Mouse (Mus musculus) macrophage (primary cell): ENCODE measurements around the gene Trat1. TPM values are rescaled to one million over a fixed set of nuclear protein-coding genes. Genes with fewer than 3 reads are reported as not detected.

Source experiments
- H3K27ac ChIP-seq: fragments of 350-480 bp; formaldehyde crosslinking; 2 replicates; pipeline ENCODE4 v1.9.0; 2021
- H3K36me3 ChIP-seq: fragments of 350-480 bp; formaldehyde crosslinking; 2 replicates; pipeline ENCODE4 v1.9.0; 2021; ENCODE audit errors: inconsistent target
- H3K4me3 ChIP-seq: fragments of 350-480 bp; formaldehyde crosslinking; 2 replicates; pipeline ENCODE4 v1.9.0; 2021; ENCODE audit errors: inconsistent target
- H3K79me2 ChIP-seq: fragments of 350-480 bp; formaldehyde crosslinking; 2 replicates; pipeline ENCODE4 v1.9.0; 2021; ENCODE audit errors: inconsistent target
- WGBS: methylation state at CpG from one replicate; pipeline ENCODE4 v1.1.7; 2026; ENCODE audit warnings: inconsistent platforms; ENCODE audit not compliant: missing documents; 5-methylcytosine and 5-hydroxymethylcytosine counted together
- polyA plus RNA-seq: library from polyadenylated mRNA; stranded (reverse); fragments of 250-400 nt; gene quantifications from 3 replicates; pipeline ENCODE4 v1.2.4, GENCODE M21; 2018; ENCODE audit warnings: inconsistent platforms
- total RNA-seq, 78 experiments: library from RNA; depleted of rRNA; stranded (reverse); fragments of 250-400 nt; gene quantifications; 1 replicate in 9 of 78; 2 replicates in 24 of 78; 3 replicates in 43 of 78; 4 replicates in 2 of 78; pipeline ENCODE4 v1.2.4; 2018; ENCODE audit warnings: inconsistent platforms in 56 of 78

The Trat1 gene
- total RNA-seq (2018; cell fraction: chromatin; rRNA removed): under 1 TPM in 3 of 26 experiments, not detected in 23; 0.17 to 0.26 (median 0.20) TPM
- not detected for total RNA-seq (2018; cell fraction: cytosol; rRNA removed)
- not detected for total RNA-seq (2018; cell fraction: nucleus; rRNA removed)
- not detected in 3 replicates for polyA plus RNA-seq

GRCm38 (mm10) chr16:48771971-48772445 lies at the start of gene Trat1:
Trat1 (minus strand) TSS chr16:48772021.
- no peaks in the 10 kb centered on the region for H3K79me2 ChIP-seq
- H3K4me3 ChIP-seq: no peak within 1 kb of the TSS
- 69% methylated on average over 3 of the region's 3 CpGs for WGBS
- no peaks in the 10 kb centered on the region for H3K36me3 ChIP-seq
- no peak within 1 kb of the TSS for H3K27ac ChIP-seq

- no peak overlapping the region for H3K27ac ChIP-seq
- no peak overlapping the region for H3K4me3 ChIP-seq
- H3K79me2 ChIP-seq: no peaks in the 10 kb centered on the region
- H3K36me3 ChIP-seq: no peaks in the 10 kb centered on the region
- 33% methylated on average over 6 of the region's 6 CpGs for WGBS
Measured at GRCm38 (mm10) chr16:48818524-48818923, 46.7 kb upstream of the Trat1 start.

DNA sequence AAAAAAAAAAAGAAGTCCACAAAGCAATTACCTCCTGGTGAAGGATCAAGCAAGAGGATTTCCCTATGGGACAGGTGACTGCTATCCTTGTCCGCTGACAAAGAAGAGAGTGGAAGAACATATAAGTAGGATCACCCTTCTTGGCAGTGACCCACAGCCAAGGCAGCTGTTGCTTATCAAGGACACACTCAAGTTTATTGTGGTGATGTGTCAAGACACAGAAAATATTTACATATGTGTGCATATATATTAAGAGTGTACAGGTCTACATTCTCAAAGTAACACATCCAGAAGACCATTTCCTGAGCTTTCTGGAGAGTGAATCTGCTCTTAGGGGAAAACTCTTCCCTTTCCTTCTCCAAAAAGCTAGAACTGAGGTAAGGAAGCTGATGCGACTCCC lies 44.9 kb upstream of the Trat1 start, which contains the start of gene Retnlb:
TSS of gene Retnlb (plus strand) at position 162 of the 400 bp plus-strand sequence.
- no peak within 1 kb of the TSS for H3K4me3 ChIP-seq
- H3K36me3 ChIP-seq: no peaks in the 10 kb centered on the region
- WGBS: 95% methylated on average over 2 of the region's 2 CpGs
- H3K79me2 ChIP-seq: no peaks in the 10 kb centered on the region
- no peak within 1 kb of the TSS for H3K27ac ChIP-seq

- no peak overlapping the region for H3K27ac ChIP-seq
- WGBS: 29% methylated on average over 6 of the region's 7 CpGs
- H3K4me3 ChIP-seq: no peak overlapping the region
- H3K79me2 ChIP-seq: no peaks in the 10 kb centered on the region
- H3K36me3 ChIP-seq: no peaks in the 10 kb centered on the region
Measured at GRCm38 (mm10) chr16:48811881-48812436, 40.1 kb upstream of the Trat1 start.

DNA sequence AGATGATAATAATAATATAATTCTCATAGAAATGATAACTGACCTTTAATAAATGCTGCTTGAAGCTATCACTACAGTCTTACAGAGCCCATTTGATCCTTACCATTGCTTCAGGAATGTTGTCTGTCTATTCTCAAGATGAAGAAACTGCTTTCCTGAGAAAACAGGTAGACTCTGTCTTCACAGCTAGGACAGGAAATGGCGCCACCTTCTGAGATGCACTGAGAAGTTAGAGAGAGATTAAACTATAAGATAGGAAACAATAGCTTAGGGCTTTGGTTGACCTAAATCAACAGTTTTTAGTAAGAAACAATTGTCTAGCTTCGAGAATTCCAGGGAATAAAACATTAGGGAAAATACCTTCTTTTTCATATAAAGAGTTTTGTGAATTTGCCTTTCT lies 37.6 kb upstream of the Trat1 start:
- 65% methylated on average over 2 of the region's 2 CpGs for WGBS
- no peak overlapping the region for H3K4me3 ChIP-seq

DNA sequence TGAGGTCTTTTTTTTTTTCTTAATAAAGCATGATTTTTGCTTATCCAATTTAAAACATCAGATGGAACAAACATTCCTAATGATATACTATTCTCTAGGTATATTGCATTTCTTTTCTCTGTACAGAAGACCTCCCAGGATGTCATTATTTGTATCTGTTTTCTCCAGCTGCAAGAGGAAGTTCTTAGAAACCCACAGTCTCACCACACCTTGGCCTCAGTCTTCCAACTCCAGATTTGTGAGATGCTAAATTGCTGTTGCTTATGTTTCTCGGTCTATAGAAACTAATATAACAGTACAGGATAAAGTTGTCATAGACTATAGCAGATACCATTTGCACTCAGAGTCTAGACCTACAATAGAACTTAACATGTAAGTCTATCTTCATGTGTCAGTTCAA lies 34.7 kb upstream of the Trat1 start:
- Histone ChIP-seq H3K79me2 (no peaks in the 10 kb centered on the region), H3K27ac (no peak overlapping the region), H3K4me3 (no peak overlapping the region), H3K36me3 (no peaks in the 10 kb centered on the region)
- 0% methylated on average over 1 of the region's 1 CpGs for WGBS

More for the DNA sequence above, 37.6 kb upstream of the Trat1 start:
- H3K36me3 ChIP-seq: no peaks in the 10 kb centered on the region
- H3K79me2 ChIP-seq: no peaks in the 10 kb centered on the region
- no peak overlapping the region for H3K27ac ChIP-seq

- 86% methylated on average over 1 of the region's 1 CpGs for WGBS
- Histone ChIP-seq H3K79me2 (no peaks in the 10 kb centered on the region), H3K27ac (no peak overlapping the region), H3K4me3 (no peak overlapping the region), H3K36me3 (no peaks in the 10 kb centered on the region)
Measured at GRCm38 (mm10) chr16:48805412-48805811, 33.6 kb upstream of the Trat1 start.

DNA sequence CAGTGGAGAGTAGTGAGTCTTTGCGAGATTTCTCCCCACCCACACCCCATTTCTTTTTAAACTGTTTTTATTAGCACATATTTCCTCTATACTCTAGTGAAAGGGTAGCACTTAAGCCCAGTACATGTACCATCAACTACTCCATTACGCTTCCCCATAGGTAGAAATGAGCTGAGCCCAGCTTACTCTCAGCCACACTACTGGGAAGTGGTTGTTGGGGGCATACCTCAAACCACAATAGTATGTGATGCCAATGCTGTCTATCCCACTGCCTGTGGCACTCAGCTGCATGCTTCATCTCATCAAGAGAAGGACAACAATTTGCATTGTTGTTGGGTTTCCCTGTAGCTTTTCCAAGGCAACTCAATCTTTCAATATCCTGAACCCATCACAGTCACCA lies 29.1 kb upstream of the Trat1 start:
- no peak overlapping the region for H3K27ac ChIP-seq

DNA sequence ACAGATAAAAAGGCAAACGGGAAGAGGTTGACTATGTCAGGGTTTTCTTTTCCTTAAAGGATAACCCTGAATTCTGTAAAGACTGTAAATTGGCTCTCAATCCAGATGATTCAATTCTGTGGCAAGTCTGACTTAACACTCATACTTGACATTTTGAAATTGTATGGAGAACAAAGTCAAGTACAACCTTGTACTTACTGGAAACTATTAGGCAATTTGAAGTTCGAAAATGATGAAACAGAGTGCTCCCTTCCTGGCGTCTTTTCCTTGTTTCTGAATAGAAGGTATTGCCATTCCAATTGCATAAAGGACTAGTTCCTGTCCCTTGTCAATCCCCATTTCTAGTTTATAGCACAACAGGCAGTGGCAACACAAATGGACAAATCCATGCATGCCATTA lies 27.6 kb upstream of the Trat1 start:
- no peak overlapping the region for H3K27ac ChIP-seq
- H3K36me3 ChIP-seq: no peaks in the 10 kb centered on the region
- H3K79me2 ChIP-seq: no peaks in the 10 kb centered on the region
- WGBS: 55% methylated on average over 3 of the region's 3 CpGs
- no peak overlapping the region for H3K4me3 ChIP-seq

More for the DNA sequence above, 29.1 kb upstream of the Trat1 start:
- WGBS: 47% methylated on average over 2 of the region's 2 CpGs
- Histone ChIP-seq H3K4me3 (no peak overlapping the region), H3K79me2 (no peaks in the 10 kb centered on the region), H3K36me3 (no peaks in the 10 kb centered on the region)

DNA sequence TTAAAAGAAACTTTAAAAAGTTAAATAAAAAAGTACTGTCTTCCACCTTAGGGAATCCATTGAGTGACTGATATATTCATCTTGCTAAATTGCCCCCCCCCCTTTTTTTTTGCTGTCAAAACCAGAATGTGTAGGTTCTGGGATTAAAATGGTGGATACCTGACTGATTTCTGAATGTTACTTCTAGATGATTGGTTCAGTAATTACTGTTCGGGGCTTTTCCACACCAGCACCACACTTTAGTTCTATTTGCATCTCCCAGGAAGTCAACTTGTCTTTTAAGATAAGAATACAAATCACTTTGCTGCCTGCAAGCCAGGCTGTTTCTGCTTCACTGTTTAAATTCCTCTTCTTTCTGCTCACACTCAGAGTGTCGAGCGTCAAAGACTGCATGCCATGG lies 26.5 kb upstream of the Trat1 start:
- Histone ChIP-seq H3K4me3 (no peak overlapping the region), H3K79me2 (no peaks in the 10 kb centered on the region), H3K27ac (no peak overlapping the region), H3K36me3 (no peaks in the 10 kb centered on the region)
- 59% methylated on average over 3 of the region's 3 CpGs for WGBS

DNA sequence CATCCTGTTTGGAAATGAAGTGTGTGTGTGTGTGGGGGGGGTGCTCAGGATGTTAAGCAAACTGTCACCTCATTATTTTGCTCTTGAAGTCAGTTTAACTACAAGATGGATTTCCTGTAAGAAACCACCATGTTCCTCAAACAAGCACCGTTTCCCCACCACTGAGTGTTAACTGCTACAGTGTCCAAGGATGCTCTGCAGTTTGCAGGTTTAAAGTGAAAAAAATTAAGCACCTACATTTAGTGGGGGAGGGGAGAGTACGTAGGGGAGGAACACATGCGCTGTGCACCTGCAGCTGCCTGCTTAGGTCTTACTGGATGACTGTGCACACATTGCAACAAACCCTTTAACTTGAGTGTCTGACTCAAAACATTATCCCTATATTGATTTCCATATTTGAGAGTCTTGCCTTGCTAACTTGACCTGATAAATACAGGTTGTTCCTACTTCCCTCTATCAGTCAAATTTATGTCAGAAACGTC lies 16.9 kb upstream of the Trat1 start:
- WGBS: 9% methylated on average over 4 of the region's 4 CpGs
- H3K27ac ChIP-seq: no peak overlapping the region

DNA sequence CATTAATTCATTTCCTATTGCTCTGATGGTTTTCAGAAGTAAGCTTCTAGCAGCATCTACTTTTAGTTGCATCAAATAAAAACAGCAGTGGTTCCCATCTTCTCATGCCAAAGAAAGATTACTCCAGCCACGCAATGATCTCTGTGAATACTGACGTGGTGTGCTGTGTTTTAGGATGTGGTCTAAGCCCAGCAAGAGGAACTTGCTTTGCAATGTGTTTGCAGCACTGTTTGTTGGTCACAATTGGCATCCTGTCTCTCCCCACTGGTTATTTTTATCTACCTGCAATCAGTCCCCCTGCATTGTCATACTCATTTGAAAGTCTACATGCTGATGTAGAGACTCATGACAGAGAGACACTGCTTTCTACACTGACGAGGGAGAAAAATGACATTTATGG lies 14.4 kb upstream of the Trat1 start:
- Histone ChIP-seq H3K36me3 (no peaks in the 10 kb centered on the region), H3K27ac (no peak overlapping the region)
- 6% methylated on average over 3 of the region's 3 CpGs for WGBS

More for the DNA sequence above, 16.9 kb upstream of the Trat1 start:
- H3K36me3 ChIP-seq: no peaks in the 10 kb centered on the region
- H3K4me3 ChIP-seq: no peak overlapping the region
- H3K79me2 ChIP-seq: no peaks in the 10 kb centered on the region

GRCm38 (mm10) chr16:48777254-48777653 lies 5.4 kb upstream of the Trat1 start:
- WGBS: 68% methylated on average over 2 of the region's 2 CpGs

More for the DNA sequence above, 14.4 kb upstream of the Trat1 start:
- no peak overlapping the region for H3K4me3 ChIP-seq
- H3K79me2 ChIP-seq: no peaks in the 10 kb centered on the region

DNA sequence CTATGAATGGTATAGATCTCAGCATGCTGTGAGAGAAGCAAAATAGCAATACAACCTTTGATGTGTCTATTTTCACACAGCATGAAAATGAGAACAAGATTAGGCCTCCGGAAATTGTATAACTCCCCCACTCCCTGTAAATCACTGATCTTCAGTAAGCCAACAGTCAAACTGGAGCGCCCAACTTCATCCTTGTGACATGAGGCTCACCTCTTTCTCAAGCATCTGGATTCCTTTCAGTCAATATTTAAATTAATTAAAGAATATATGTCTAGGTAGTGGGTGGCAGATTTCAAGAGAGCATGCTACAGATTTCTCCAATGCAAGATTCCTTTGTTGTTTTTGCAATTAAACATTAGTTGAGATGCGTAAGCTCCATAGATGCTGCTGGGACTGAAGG lies 2.6 kb downstream of the Trat1 start:
- WGBS: 93% methylated on average over 3 of the region's 3 CpGs
- Histone ChIP-seq H3K27ac (no peak overlapping the region), H3K4me3 (no peak overlapping the region), H3K36me3 (no peaks in the 10 kb centered on the region), H3K79me2 (no peaks in the 10 kb centered on the region)

More at GRCm38 (mm10) chr16:48777254-48777653, 5.4 kb upstream of the Trat1 start:
- no peaks in the 10 kb centered on the region for H3K79me2 ChIP-seq
- no peak overlapping the region for H3K4me3 ChIP-seq
- no peak overlapping the region for H3K27ac ChIP-seq
- H3K36me3 ChIP-seq: no peaks in the 10 kb centered on the region

DNA sequence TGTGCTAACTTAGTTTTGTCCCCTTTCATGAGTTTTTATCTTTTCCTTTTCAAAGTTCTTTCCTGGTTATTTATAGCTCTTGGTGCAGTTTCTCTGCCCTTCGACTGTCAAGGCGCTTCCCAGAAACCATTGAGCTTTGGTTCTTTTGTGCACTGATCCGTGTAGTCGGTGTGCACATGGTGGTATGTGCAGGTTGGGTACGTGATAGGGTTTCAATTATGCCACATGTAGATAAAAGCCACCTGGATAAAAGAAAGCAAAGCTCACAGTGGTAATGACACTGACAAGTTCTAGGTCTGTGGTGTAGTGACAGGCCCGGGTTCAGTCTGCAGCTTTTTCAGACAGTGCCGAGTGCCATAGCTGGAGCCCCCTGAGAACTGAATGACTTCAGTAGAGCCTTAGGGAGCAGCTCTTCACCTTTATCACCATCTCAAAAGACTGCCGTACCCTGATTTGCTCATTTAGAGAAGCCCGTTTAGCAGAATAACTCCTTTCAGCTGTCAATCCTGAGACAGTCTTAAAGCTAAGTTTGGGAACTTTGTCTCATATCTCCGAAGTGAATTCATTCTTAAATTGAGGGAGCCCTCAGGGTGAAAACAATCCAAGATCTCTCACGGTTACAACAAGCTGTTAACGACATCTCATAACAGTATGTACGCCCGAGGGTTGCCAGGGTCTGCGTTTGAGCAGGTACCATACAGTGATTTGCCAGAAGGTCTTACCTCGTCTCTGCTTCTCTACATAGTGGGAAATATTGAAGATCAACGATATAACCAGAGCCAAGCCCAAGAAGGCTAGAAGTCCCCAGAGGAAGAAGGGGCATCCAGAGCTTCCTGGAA lies 11.0 kb downstream of the Trat1 start:
- H3K27ac ChIP-seq: no peak overlapping the region
- H3K4me3 ChIP-seq: no peak overlapping the region
- WGBS: 93% methylated on average over 17 of the region's 17 CpGs
- no peaks in the 10 kb centered on the region for H3K79me2 ChIP-seq
- H3K36me3 ChIP-seq: no peaks in the 10 kb centered on the region
